Mouse (Mus musculus): ENCODE results near the gene Ttll1. TPM values are rescaled to one million over a fixed set of nuclear protein-coding genes. Genes with fewer than 3 reads are reported as not detected.

The Ttll1 gene
- polyA plus RNA-seq, 1 experiment from 2014 or later, result 12.7 TPM

- no peaks in the 10 kb centered on the region for H3K36me3 ChIP-seq (ENCODE audit: inconsistent target)
- H3K4me3 ChIP-seq (ENCODE audit: inconsistent target), result no peak overlapping the region
- no peak overlapping the region for H3K27ac ChIP-seq
- 89% methylated on average over 6 of the region's 6 CpGs for WGBS (ENCODE audit: missing documents)
- H3K79me2 ChIP-seq (ENCODE audit: inconsistent target), result no peaks in the 10 kb centered on the region
Observed at GRCm38 (mm10) chr15:83530688-83531087, 20.0 kb upstream of the Ttll1 start.

- H3K79me2 ChIP-seq (ENCODE audit: inconsistent target), result no peaks in the 10 kb centered on the region
- H3K4me3 ChIP-seq (ENCODE audit: inconsistent target), result no peak overlapping the region
- WGBS (ENCODE audit: missing documents), result 34% methylated on average over 9 of the region's 9 CpGs
- H3K36me3 ChIP-seq (ENCODE audit: inconsistent target), result no peaks in the 10 kb centered on the region
- H3K27ac ChIP-seq, result no peak overlapping the region
Observed at GRCm38 (mm10) chr15:83530233-83530632, 19.5 kb upstream of the Ttll1 start.

GRCm38 (mm10) chr15:83529765-83530164, 19.1 kb upstream of the Ttll1 start:
- Histone ChIP-seq H3K27ac (no peak overlapping the region), H3K79me2 (ENCODE audit: inconsistent target) (no peaks in the 10 kb centered on the region), H3K4me3 (ENCODE audit: inconsistent target) (no peak overlapping the region), H3K36me3 (ENCODE audit: inconsistent target) (no peaks in the 10 kb centered on the region)
- WGBS (ENCODE audit: missing documents), result 90% methylated on average over 5 of the region's 5 CpGs

DNA sequence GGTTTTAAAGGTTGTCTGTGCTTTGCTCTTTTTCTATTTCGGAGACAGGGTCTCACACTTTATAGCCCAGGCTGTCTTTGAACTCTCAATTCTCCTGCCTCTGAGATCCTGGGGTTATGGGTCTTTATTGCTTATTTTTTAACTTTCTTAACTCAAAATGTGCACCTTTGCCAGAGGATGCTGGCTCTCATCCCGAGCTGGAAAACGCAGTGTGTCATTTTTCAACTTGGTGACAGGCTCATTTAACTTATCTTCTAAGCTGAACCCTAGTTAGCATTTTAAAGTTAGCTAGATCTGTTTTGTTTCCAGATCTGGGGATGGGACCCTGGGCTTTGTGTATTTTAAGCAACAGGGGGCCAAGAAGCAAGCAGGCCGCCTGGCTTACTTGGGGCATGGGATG, 18.2 kb upstream of the Ttll1 start:
- 83% methylated on average over 4 of the region's 4 CpGs for WGBS (ENCODE audit: missing documents)
- Histone ChIP-seq H3K27ac (no peak overlapping the region), H3K4me3 (ENCODE audit: inconsistent target) (no peak overlapping the region), H3K79me2 (ENCODE audit: inconsistent target) (no peaks in the 10 kb centered on the region), H3K36me3 (ENCODE audit: inconsistent target) (no peaks in the 10 kb centered on the region)

DNA sequence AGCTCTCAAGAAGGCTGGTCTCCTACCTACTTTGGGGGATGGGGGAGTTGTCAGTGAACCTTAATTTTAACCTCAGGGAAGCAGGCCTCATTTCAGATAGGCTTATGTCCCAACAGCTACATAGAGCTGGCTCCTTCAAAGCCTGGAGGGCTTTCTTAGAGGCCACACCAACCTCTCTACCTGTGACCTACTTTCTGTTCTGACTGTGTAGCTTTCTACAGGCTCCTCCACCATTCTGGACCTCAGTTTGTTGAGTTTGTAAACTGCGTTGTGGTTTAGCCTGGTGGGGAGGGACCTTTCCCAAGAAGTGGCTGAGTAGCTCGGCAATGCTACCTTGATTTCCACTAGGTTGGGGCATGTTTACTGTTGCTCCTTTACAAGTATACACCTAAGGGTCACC, 17.1 kb upstream of the Ttll1 start:
- Histone ChIP-seq H3K36me3 (ENCODE audit: inconsistent target) (no peaks in the 10 kb centered on the region), H3K79me2 (ENCODE audit: inconsistent target) (no peaks in the 10 kb centered on the region), H3K27ac (no peak overlapping the region), H3K4me3 (ENCODE audit: inconsistent target) (no peak overlapping the region)
- 100% methylated on average over 2 of the region's 2 CpGs for WGBS (ENCODE audit: missing documents)

GRCm38 (mm10) chr15:83527092-83527437, 16.4 kb upstream of the Ttll1 start:
- H3K27ac ChIP-seq, result no peak overlapping the region
- H3K79me2 ChIP-seq (ENCODE audit: inconsistent target), result no peaks in the 10 kb centered on the region
- H3K36me3 ChIP-seq (ENCODE audit: inconsistent target), result no peaks in the 10 kb centered on the region
- peak overlapping the region; percentile 7; the same call in 1 of the 2 replicates for H3K4me3 ChIP-seq (ENCODE audit: inconsistent target)
- WGBS (ENCODE audit: missing documents), result 6% methylated on average over 26 of the region's 26 CpGs

- H3K79me2 ChIP-seq (ENCODE audit: inconsistent target), result no peaks in the 10 kb centered on the region
- WGBS (ENCODE audit: missing documents), result 2% methylated on average over 45 of the region's 45 CpGs
- no peaks in the 10 kb centered on the region for H3K36me3 ChIP-seq (ENCODE audit: inconsistent target)
- no peak within 1 kb of the TSS for H3K27ac ChIP-seq
- H3K4me3 ChIP-seq (ENCODE audit: inconsistent target), result peak within 1 kb of the TSS; percentile 7; the same call in 1 of the 2 replicates
Observed at GRCm38 (mm10) chr15:83526424-83527091, 15.9 kb upstream of the Ttll1 start, which contains the start of gene Bik. Gene Bik (plus strand): TSS chr15:83526862.

DNA sequence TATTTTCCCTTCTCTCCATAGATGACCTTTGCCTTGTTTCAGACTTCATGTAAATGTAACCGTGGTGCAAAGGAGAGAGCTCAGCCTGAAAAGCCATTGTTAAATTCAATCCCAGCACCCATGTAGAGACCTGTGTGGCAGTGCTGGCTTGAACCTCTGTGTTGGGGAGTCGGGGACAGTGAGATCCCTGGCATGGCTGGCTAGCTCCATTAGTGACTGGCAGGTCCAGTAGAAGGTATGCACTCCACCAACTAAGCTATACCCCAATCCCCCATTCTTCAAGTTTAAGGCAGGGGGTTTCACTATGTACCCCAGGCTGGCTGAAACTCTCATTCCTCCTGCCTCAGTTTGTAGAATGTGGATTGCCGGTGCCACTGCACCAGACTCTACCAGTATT, 13.6 kb upstream of the Ttll1 start:
- H3K36me3 ChIP-seq (ENCODE audit: inconsistent target), result no peaks in the 10 kb centered on the region
- no peak overlapping the region for H3K4me3 ChIP-seq (ENCODE audit: inconsistent target)
- 85% methylated on average over 3 of the region's 3 CpGs for WGBS (ENCODE audit: missing documents)
- no peaks in the 10 kb centered on the region for H3K79me2 ChIP-seq (ENCODE audit: inconsistent target)
- no peak overlapping the region for H3K27ac ChIP-seq

- H3K79me2 ChIP-seq (ENCODE audit: inconsistent target), result no peaks in the 10 kb centered on the region
- no peak overlapping the region for H3K27ac ChIP-seq
- H3K36me3 ChIP-seq (ENCODE audit: inconsistent target), result no peaks in the 10 kb centered on the region
- H3K4me3 ChIP-seq (ENCODE audit: inconsistent target), result no peak overlapping the region
- 83% methylated on average over 14 of the region's 14 CpGs for WGBS (ENCODE audit: missing documents)
Observed at GRCm38 (mm10) chr15:83523638-83524332, 13.1 kb upstream of the Ttll1 start.

GRCm38 (mm10) chr15:83523196-83523595, 12.5 kb upstream of the Ttll1 start:
- H3K27ac ChIP-seq, result no peak overlapping the region
- H3K36me3 ChIP-seq (ENCODE audit: inconsistent target), result no peaks in the 10 kb centered on the region
- WGBS (ENCODE audit: missing documents), result 80% methylated on average over 7 of the region's 7 CpGs
- H3K4me3 ChIP-seq (ENCODE audit: inconsistent target), result no peak overlapping the region
- no peaks in the 10 kb centered on the region for H3K79me2 ChIP-seq (ENCODE audit: inconsistent target)

GRCm38 (mm10) chr15:83520861-83521382, 10.2 kb upstream of the Ttll1 start:
- no peak overlapping the region for H3K27ac ChIP-seq
- no peak overlapping the region for H3K4me3 ChIP-seq (ENCODE audit: inconsistent target)
- WGBS (ENCODE audit: missing documents), result 78% methylated on average over 6 of the region's 6 CpGs
- no peaks in the 10 kb centered on the region for H3K79me2 ChIP-seq (ENCODE audit: inconsistent target)
- H3K36me3 ChIP-seq (ENCODE audit: inconsistent target), result no peaks in the 10 kb centered on the region

DNA sequence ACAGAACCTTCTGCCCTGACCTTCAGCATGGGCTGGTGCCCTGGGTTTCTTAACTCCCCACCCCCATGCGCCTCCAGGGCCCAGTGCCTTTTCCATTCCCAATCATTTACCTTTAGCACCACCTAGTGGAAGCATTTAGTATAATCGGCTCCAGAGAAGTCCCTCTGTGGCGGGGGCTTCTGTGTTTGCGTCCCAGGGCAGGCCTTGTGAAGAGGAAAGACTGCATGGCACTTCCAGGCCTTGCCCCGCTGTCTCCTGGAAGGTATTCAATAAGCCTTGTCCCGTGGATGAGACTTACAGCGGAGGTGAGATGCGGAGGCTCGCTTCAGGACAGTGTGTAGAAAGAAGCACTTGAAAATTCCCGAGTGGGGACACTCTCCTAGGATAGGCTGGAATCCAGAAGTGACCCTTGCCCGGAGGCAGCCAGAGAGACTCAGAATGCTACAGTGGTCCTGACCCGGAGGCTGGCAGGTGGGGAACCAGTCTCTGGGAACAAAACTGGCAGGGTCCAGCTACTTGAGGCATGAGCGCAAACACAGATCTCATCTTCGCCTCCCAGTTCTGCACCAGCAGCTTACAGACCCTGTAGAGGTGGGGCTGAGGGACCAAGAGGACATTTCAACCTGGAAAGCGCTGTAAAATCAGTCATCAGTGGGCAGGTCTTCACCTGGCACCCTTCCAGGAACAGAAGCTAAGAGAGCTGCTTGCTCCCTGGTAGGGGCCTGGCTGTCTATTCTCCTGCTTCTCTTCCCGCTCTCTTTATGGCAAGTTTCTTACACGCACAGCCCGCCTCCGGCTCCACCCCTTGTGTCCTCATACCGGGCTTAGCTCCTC, 7.7 kb upstream of the Ttll1 start:
- WGBS (ENCODE audit: missing documents), result 49% methylated on average over 20 of the region's 20 CpGs
- Histone ChIP-seq H3K79me2 (ENCODE audit: inconsistent target) (no peaks in the 10 kb centered on the region), H3K36me3 (ENCODE audit: inconsistent target) (no peaks in the 10 kb centered on the region), H3K27ac (no peak overlapping the region), H3K4me3 (ENCODE audit: inconsistent target) (no peak overlapping the region)

- Histone ChIP-seq H3K27ac (no peak overlapping the region), H3K36me3 (ENCODE audit: inconsistent target) (no peaks in the 10 kb centered on the region), H3K79me2 (ENCODE audit: inconsistent target) (no peaks in the 10 kb centered on the region), H3K4me3 (ENCODE audit: inconsistent target) (no peak overlapping the region)
- 75% methylated on average over 5 of the region's 5 CpGs for WGBS (ENCODE audit: missing documents)
Observed at GRCm38 (mm10) chr15:83515018-83515417, 4.3 kb upstream of the Ttll1 start.

DNA sequence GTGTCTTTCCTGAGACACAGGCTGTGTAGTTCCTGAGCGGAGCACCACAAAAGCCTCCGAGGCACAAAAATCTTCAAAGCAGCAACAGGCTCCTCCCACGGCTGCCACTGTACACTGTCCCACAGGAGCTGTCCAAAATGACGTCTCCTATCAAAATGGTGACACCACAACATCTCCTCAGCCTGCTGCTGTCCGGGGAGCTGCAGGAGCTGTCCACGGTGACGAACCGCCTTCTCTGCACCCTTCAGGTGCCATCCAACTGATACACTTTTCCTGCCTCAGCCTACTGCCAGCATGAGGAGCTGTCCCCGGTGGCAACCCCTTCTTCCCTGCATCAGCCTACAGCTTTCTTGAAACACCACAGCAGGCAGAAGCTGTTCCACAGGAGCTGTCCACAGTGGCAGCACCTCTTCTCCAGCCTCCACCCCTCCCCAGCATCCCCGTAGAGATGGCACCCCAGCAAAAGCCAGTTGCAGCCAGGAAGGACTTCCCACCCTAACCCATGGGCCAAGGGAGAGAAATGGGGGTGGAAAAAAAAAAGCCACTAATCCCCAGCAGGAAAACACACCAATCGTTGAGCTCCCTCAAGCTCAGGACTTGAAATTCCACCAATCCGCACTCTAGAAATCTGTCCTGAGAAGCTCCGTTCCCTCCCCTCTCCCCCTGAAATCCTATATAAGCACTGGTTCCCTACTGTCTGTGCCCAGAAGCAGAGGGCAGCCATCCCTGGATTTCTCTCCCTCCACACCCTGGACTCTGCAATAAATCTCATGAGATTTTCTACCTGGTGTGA, 2.0 kb upstream of the Ttll1 start:
- Histone ChIP-seq H3K36me3 (ENCODE audit: inconsistent target) (no peaks in the 10 kb centered on the region), H3K79me2 (ENCODE audit: inconsistent target) (no peaks in the 10 kb centered on the region), H3K27ac (no peak overlapping the region), H3K4me3 (ENCODE audit: inconsistent target) (no peak overlapping the region)
- WGBS (ENCODE audit: missing documents), result 72% methylated on average over 13 of the region's 13 CpGs

Data from macrophage (primary cell).